Mouse (Mus musculus): Measurements from ENCODE around the gene Gm10563. TPM values are rescaled to one million over a fixed set of nuclear protein-coding genes. Genes with fewer than 3 reads are reported as not detected.
A peak's percentile ranks its signal among the peaks of the same experiment; 100 is the strongest.

Gm10563 gene
- total RNA-seq, 2 experiments from 2014 or later = not detected

- DNase-seq = peak; percentile 62
These were observed 7.9 kb upstream of the Gm10563 start, which contains the start of gene Mmp23 for GRCm38 (mm10) chr4:155653086-155653450. Gene Mmp23, minus strand, starts transcription at chr4:155653384.

GRCm38 (mm10) chr4:155652283-155653085 lies 7.3 kb upstream of the Gm10563 start:
- no peak for DNase-seq

GRCm38 (mm10) chr4:155651553-155652269 lies 6.5 kb upstream of the Gm10563 start:
- no peak for DNase-seq

- DNase-seq = no peak
These were observed 4.1 kb upstream of the Gm10563 start for GRCm38 (mm10) chr4:155649355-155649754.

- no peak for DNase-seq
These were observed 513 bp upstream of the Gm10563 start for GRCm38 (mm10) chr4:155645721-155646120.

- no peak for DNase-seq
These were observed 1.7 kb downstream of the Gm10563 start for GRCm38 (mm10) chr4:155643531-155643930.

- DNase-seq = no peak
These were observed 9.3 kb downstream of the Gm10563 start for GRCm38 (mm10) chr4:155635766-155636499.

GRCm38 (mm10) chr4:155630267-155630666 lies 14.9 kb downstream of the Gm10563 start:
- DNase-seq = no peak

- peak; percentile 96 for DNase-seq
These were observed 20.6 kb downstream of the Gm10563 start, which contains the start of gene Cdk11b for GRCm38 (mm10) chr4:155624338-155625291. Gene Cdk11b, plus strand, starts transcription at chr4:155624854.

GRCm38 (mm10) chr4:155618321-155618720 lies 26.9 kb downstream of the Gm10563 start:
- no peak for DNase-seq

GRCm38 (mm10) chr4:155613264-155613663 lies 31.9 kb downstream of the Gm10563 start:
- DNase-seq = no peak

- no peak for DNase-seq
These were observed 33.3 kb downstream of the Gm10563 start for GRCm38 (mm10) chr4:155611860-155612259.

GRCm38 (mm10) chr4:155606825-155607224 lies 38.4 kb downstream of the Gm10563 start:
- no peak for DNase-seq

GRCm38 (mm10) chr4:155605132-155605531 lies 40.1 kb downstream of the Gm10563 start:
- DNase-seq = no peak

- no peak for DNase-seq
These were observed 41.4 kb downstream of the Gm10563 start for GRCm38 (mm10) chr4:155603801-155604200.

- no peak for DNase-seq
These were observed 42.5 kb downstream of the Gm10563 start for GRCm38 (mm10) chr4:155602753-155603152.

- DNase-seq = no peak
These were observed 43.2 kb downstream of the Gm10563 start for GRCm38 (mm10) chr4:155601997-155602456.

- peak; percentile 98 for DNase-seq
These were observed 43.9 kb downstream of the Gm10563 start, which contains the start of gene Slc35e2 for GRCm38 (mm10) chr4:155601091-155601996. Gene Slc35e2, plus strand, starts transcription at chr4:155601416.

- DNase-seq = peak; percentile 55
These were observed 45.0 kb downstream of the Gm10563 start for GRCm38 (mm10) chr4:155599901-155600825.

All from adrenal gland, postnatal 10 days (tissue).